Mouse (Mus musculus): ENCODE measurements at regions not wholly inside any gene's neighbourhood (a gene's known extent, or its start where the extent isn't known, plus 50 kb on each side); places are given as distances from the start of the nearest gene placed in this dataset.
"Not testable (repeated sequence)": the region's sequence is repeated elsewhere in the genome, so short reads cannot be mapped to it uniquely, and the experiment has no call there.

- DNase-seq (ENCODE audit: low read depth, low spot score), result not testable (repeated sequence)
Measured at GRCm38 (mm10) chr3:3302657-3303056, 2447.9 kb upstream of the Gm8797 start.

GRCm38 (mm10) chr3:3308461-3308860, 2442.1 kb upstream of the Gm8797 start:
- no peak for DNase-seq (ENCODE audit: low read depth, low spot score)

DNA sequence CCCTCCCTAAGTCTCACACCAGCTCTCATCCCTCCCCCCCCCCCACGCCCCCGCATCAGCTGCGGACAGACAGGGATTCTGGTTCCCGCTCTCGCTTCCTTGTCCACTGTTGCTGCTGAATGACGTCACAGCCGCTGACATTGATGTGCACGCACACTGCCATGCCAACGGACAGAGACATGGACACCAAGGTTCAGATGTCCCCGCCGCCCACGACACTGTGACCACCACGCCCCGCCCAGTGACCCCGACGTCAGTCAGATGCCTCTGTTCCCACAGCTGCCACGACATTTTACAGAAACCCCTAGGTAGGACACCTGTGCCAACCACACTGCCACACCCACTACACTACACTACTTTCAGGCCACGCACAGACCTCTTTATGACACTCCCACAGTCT, 2441.6 kb upstream of the Gm8797 start:
- no peak for DNase-seq (ENCODE audit: low read depth, low spot score)

DNA sequence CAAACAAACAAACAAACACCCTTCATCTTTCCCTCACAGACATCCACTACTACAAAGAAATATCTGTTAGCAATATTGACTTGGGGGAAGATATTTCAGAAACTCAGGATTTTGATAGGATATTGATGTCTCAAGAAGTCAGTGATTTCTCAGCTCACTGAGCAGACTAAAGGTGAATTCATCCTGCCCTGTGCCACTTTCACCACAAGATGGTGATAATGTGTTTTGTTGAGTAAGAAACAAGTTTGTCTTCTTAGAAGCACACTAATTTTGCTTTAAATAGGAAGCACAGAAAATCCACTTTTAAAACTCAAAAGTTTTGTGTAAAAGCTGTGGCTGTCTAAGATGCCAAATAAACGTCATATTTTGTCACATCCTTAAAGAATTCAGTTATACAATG, 2439.8 kb upstream of the Gm8797 start:
- no peak for DNase-seq (ENCODE audit: low read depth, low spot score)

GRCm38 (mm10) chr3:3349634-3350033, 2401.0 kb upstream of the Gm8797 start:
- DNase-seq (ENCODE audit: low read depth, low spot score), result no peak

- DNase-seq (ENCODE audit: low read depth, low spot score), result not testable (repeated sequence)
Measured at GRCm38 (mm10) chr3:3370859-3371258, 2379.7 kb upstream of the Gm8797 start.

- DNase-seq (ENCODE audit: low read depth, low spot score), result peak; percentile 31
Measured at GRCm38 (mm10) chr3:3388056-3388770, 2362.4 kb upstream of the Gm8797 start.
